Mouse (Mus musculus) v-Abl transformed pro-B cells (cell line): Measurements from ENCODE around the gene Zfr2.

ENCODE experiments used
- in situ Hi-C, 2 experiments: fragments of 400-800 bp; cut with MboI; formaldehyde crosslinking; loops; one replicate each; pipeline ENCODE4 v1.15.1; 2025; ENCODE audit not compliant: unreplicated experiment in 2 of 2

The Zfr2 gene

GRCm38 (mm10) chr10:81277676-81278075 is 44.7 kb downstream of the Zfr2 start:
- in situ Hi-C loops, result no loop called here

DNA sequence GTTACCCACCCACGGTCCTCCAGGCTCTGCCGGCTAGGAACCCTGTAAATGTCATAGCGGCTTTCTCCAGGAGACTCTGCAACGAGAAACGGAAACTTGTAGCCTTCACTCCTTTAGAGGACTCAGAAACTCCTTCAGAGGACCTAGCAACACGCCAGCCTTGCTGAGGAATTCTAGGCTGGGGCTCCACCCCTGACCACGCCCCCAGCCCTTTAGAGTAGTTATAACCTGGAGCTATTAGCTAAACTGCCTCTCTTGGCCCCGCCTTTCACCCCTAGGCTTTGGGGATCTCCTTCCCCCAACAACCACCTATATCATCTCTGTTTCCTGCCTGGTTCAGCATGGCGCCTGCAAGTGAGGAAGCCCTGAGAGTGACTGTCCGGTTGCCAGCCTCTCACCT is 46.5 kb downstream of the Zfr2 start:
- in situ Hi-C loops, result no loop called here

GRCm38 (mm10) chr10:81284189-81284588 is 51.2 kb downstream of the Zfr2 start:
- in situ Hi-C loops, result no loop called here

DNA sequence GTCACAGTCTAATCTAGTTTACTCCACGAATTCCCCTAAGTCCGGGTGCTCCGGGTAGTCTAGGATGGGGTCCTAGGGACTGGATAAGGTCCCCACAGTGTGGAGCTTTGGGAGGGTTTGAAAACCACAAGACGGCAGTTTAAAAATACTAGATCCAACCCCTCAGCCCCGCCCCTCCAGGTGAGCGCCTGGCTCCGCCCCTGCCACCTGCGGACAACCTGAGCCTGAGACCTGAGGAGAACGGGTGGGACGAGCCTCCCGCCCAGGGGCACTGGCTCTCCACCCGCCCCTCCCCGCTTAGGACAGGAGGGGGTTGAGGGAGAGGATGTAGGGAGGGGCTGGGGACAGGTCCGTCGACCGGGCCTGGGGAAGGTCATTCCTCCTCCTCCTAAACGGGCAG is 51.8 kb downstream of the Zfr2 start:
- in situ Hi-C loops, result loop anchor here (5.0 kb wide), 3 partner anchors 37 to 87 kb away; partner anchors contain the start of gene Gipc3 (in 1 of the 2)

GRCm38 (mm10) chr10:81285694-81286450 is 52.9 kb downstream of the Zfr2 start:
- in situ Hi-C loops, result loop anchor here (5.0 kb wide), 3 partner anchors 39 to 89 kb away; partner anchors contain the start of gene Gipc3 (in 1 of the 2)

GRCm38 (mm10) chr10:81286586-81286985 is 53.6 kb downstream of the Zfr2 start:
- in situ Hi-C loops, result loop anchor here (5.0 kb wide), 3 partner anchors 39 to 89 kb away; partner anchors contain the start of gene Gipc3 (in 1 of the 2)

- in situ Hi-C loops, result loop anchor here (5.0 kb wide), 3 partner anchors 40 to 90 kb away; partner anchors contain the start of gene Gipc3 (in 1 of the 2)
Measured at GRCm38 (mm10) chr10:81287513-81288157, 54.7 kb downstream of the Zfr2 start.

GRCm38 (mm10) chr10:81288601-81289000 is 55.6 kb downstream of the Zfr2 start:
- in situ Hi-C loops, result loop anchor here (5.0 kb wide), 3 partner anchors 41 to 91 kb away; partner anchors contain the start of gene Gipc3 (in 1 of the 2)

DNA sequence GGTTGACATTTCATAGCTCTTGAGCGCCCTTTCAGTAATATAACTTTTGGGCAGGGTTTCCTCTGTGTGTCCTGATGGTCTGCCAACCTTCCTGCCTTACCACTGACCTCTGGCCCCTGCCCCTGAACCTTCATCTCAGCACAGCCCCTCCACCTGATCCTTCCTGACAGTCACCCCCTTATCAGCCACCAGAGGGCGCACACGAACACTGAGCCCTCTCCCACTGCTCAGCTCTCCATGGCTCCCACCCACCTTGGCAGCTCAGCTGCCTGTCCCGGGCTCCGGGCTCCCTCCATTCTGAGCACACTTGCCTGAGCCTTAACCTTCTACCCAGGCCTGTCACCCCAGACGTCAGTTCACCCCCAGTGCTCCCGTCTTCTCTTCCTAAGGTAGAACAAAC is 56.3 kb downstream of the Zfr2 start:
- in situ Hi-C loops, result loop anchor here (5.0 kb wide), 3 partner anchors 42 to 92 kb away; partner anchors contain the start of gene Gipc3 (in 1 of the 2)

- in situ Hi-C loops, result loop anchor here (5.0 kb wide), 3 partner anchors 43 to 93 kb away; partner anchors contain the start of gene Gipc3 (in 2 of the 2)
Measured at GRCm38 (mm10) chr10:81289811-81290210, 56.9 kb downstream of the Zfr2 start.

DNA sequence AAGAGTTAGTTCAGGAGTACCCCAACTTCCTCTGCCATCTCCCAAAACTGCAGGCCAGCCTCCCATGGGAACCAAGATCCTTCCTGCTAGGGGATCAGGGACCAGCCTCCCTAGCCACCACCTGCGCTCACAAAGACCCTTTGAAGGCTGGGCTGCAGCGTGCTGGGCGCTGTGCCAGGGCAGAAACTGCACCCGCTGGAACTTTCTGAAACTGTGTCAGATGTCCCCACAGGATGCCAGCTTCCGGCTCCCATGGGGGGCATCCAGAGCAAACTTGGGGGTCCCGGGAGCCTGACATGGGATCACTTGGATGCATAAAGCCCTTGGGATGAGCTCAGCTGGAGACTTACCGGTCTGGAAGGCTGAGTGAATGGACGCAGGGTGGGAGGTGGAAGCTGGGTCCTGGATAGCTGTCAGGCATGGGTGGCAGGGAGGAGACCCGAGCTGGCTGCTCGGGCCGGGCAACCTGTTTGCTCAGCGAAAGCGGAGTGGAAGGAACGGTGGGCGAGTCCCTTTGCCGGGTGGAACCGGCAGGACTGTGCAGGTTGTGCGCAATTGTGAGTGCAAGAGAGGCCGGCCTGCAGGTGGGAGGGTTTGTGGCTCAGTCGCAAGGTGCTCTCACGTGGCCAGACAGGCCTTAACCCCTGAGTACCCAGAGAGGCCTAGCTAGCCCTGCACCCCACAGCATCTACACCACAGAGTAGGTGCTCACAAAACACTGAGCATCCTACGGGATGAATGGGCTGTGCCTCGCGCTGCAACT is 57.9 kb downstream of the Zfr2 start:
- in situ Hi-C loops, result loop anchor here in 1 of 2 experiments (5.0 kb wide), 1 partner anchor 51 kb away; the partner anchor contains the start of gene Gipc3

GRCm38 (mm10) chr10:81291511-81292104 is 58.7 kb downstream of the Zfr2 start, which contains the start of gene Tjp3:
Tjp3 (minus strand) TSS chr10:81291581.
- in situ Hi-C loops, result loop anchor here in 1 of 2 experiments (5.0 kb wide), 1 partner anchor 51 kb away; the partner anchor contains the start of gene Gipc3

DNA sequence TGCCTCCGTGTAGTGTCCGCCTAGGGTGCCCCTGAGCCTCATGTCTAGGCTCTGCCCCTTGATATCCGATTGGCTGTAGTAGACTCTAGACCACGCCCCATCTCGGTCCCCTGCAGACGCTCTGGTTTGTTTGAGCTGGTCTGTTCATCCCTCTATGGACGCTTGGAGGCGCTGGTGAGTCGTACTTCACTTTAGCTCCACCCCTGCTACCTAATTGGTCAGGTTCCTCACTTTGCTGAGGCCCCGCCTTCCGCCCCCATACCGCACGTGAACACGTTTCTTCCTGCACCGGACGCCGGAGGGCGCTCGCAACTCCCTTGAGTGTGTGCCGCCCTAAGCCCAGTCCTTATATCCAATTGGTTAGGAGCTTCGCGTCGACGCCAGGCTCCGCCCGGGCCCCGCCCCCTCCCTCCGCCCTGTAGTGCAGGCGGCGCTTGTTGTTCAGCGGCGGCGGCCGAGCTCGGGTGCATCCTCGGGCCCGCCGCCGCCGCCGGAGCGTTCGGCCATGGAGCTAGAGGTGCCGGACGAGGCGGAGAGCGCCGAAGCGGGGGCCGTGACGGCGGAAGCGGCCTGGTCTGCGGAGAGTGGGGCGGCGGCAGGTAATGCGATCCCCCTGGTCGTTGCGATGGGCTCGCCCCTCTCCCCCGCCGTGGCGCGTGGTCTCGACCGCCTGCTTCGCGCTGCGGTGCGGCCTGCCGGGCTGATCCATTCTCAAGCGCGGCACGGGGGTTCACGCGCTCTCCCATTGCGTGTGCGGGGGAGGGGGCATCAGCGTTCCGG is 59.8 kb downstream of the Zfr2 start, which contains the start of gene Pip5k1c:
Gene Pip5k1c (plus strand): TSS at position 410 of the 780 bp plus-strand sequence.
- in situ Hi-C loops, result loop anchor here in 1 of 2 experiments (5.0 kb wide), 1 partner anchor 50 kb away; the partner anchor contains the start of gene Gipc3

GRCm38 (mm10) chr10:81293334-81294030 is 60.5 kb downstream of the Zfr2 start:
- in situ Hi-C loops, result loop anchor here in 1 of 2 experiments (5.0 kb wide), 1 partner anchor 49 kb away; the partner anchor contains the start of gene Gipc3

GRCm38 (mm10) chr10:81294442-81294841 is 61.5 kb downstream of the Zfr2 start:
- in situ Hi-C loops, result loop anchor here in 1 of 2 experiments (5.0 kb wide), 1 partner anchor 48 kb away; the partner anchor contains the start of gene Gipc3

DNA sequence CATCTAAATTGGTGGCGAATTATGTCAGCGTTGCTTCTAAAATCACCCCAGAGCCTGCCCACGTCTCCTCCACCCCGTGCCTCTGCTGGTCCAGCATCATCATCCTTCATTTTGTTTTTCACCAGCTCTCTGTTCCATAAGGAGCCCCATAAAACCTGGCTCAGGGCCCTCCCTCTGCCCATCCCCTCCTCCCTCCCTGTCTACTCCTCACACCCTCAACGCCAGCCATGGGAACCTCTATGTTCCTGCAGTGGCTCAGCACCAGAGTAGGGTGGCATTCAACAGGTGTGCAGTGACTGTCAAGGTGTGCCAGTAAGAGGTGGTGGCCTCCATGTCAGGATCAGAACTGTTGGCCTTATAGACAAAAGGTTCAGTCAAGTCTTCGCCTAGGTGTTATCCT is 62.2 kb downstream of the Zfr2 start:
- in situ Hi-C loops, result no loop called here

- in situ Hi-C loops, result no loop called here
Measured at GRCm38 (mm10) chr10:81297246-81297645, 64.3 kb downstream of the Zfr2 start.

DNA sequence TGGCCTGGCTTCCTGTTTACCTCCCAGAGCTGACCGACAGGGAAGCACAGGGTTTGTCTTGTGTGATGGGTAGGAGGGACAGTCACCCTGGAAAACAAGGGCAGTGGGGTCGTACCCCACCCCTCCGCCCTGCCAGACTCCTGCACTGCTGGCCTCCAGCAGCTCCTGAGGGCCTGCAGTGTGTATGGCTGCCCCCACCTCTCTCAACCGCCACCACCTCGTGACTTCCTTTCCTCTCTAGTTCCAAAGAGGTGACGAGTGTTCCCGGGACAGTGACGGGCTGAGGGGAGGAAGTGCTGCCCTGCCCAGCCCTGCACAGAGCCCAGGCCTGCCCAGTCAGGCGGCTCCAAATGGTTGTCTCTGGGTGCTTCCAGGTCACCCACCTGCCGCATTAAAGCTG is 64.9 kb downstream of the Zfr2 start:
- in situ Hi-C loops, result no loop called here
